Mouse (Mus musculus) bone marrow macrophage, adult 2 months (primary cell): Measurements from ENCODE around the gene Ptprg.

Source experiments
- CTCF ChIP-seq: IDR thresholded peaks from 2 replicates; pipeline ENCODE4 v1.5.1; 2012; ENCODE audit warnings: low read depth, mild to moderate bottlenecking, low read length, moderate library complexity
- POLR2A ChIP-seq: IDR thresholded peaks from 2 replicates; pipeline ENCODE4 v1.6.1; 2012; ENCODE audit warnings: mild to moderate bottlenecking, low read depth, low read length, borderline replicate concordance

DNA sequence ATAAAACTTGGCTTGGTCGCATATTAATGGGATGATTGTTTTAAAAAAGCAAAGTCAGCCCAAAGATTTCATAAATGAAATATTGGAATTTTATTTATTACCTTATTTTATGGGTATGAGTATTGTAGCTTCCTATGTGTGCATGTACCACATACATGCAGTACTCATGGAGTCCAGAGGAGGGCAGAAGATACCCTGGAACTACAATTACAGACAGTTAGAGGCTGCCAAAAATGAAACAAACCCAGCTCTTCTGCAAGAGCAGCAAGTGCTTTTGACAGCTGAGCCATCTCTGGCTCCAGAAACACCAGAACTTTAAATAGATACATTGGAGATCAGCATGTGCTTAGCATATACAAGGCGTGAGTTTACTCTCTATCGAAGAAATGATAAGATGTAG lies 592.6 kb downstream of the Ptprg start:
- TF ChIP-seq CTCF, result no peak
- no peak for TF ChIP-seq POLR2A
